Mouse (Mus musculus) embryo, embryonic 10 days (tissue): ENCODE data around the gene Mrrf.

ENCODE experiments used
- DNase-seq: peaks from one replicate; pipeline ENCODE4 v3.0.0-alpha.2; 2015; ENCODE audit warnings: low spot score

The Mrrf gene

DNA sequence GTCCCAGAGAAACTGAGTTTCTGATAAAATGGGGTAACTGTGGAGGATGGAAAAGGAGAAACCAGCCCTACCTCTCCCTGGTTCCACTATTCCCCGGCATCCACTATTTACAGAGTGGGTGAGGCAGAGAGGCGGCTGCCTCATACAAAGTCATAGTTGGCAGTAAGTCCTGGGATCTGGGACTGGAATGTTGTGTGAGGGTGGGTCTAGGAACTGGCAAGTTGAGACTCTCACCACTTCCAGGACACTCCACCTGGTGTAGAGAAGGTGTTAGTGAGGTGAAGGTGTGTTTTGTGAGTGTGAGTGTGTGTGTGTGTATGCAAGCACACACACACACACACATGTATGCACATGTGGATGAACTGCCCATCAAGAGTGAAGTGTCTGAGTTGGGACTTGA is 64.6 kb downstream of the Mrrf start:
- DNase-seq: no peak

DNA sequence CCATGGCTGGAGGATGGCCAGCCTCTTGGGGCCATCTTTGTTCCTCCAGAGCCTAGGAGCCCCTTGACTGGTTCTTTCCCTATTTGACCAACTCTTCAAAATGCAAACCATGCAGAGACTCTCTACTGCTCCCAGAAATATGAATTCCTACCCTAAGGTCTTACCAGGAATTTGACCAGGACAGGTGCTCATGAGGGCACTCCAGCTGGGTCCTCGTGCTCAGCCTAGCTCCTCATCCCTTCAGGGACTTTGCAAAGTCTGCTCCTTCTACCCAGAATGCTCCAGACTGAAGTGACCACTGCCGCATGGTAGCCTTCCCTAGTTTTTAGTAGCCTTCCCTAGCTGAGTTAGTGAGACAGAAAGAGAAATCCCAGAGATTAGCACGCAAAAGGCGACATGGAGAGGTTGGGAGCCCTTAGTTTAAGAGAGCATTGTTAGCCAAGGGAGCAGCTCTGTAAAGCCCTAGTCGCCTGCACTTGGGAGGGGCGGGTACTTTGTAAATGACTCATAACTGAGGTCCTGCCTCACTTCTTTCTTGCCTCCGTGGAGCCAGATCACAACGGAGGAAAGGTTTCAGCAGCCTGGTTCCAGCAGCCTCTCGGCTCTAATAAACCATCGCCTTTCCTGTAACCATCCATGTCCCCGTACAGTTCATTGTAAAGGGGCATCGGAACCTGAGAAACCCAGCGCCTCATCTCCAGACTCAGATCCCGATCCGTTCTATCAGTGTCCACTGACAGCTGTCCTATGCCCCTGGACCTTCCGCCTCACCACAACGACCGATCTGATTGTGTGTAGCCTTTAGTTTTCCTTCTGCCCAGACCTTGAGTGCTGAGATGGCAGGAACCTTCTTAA is 65.8 kb downstream of the Mrrf start:
- DNase-seq: no peak

DNA sequence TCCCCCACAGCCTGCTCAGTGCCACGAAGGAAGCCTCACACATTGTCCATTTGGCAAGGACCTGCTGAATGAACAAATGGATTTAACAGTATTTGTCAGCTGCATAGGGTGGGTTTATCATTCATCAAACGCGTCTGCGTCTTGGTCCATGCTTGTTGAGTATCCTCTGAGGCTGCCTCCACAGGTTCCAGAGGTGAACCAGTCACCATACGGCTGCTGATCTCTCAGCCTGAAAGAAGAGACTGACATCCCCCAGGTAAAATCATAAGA is 66.4 kb downstream of the Mrrf start:
- no peak for DNase-seq

DNA sequence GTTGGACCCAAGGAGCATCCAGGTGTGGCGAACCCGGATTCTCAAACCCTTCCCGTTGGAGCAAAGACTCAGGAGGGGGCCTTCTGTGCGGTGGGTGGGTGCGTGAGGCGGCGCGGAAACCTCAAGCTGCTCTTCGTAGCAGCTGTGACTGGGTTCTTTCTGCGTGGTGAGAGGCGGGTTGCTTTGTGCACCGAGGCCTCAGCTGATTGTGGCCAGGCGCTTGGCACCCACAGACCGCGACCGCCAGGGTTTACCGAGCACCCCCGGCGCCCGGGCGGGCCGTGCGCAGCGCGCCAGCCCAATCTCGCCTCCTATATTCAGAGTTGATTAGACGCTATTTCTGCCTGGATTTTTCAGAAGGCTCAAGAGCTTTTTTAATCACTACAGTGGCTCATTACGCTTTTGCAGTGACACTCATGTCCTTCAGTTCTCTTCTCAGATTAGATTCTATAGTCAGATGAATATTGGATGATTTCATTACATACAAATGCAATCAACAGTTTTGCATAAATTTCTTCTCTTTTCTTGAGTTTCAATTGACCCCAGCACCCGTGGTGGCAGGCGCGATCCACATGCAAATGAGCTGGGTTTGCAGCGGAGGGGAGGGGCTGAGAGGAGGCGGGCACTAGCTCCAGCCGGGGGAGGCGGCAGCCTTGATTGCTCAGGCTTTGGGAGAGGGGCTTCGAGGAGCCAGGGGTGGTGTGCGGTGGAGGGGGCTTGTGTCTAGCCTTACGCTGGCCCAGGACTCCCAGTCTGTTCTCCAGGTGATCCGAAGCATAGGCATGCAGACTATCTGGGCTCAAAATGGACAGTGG is 67.0 kb downstream of the Mrrf start:
- peak; percentile 58 for DNase-seq

DNA sequence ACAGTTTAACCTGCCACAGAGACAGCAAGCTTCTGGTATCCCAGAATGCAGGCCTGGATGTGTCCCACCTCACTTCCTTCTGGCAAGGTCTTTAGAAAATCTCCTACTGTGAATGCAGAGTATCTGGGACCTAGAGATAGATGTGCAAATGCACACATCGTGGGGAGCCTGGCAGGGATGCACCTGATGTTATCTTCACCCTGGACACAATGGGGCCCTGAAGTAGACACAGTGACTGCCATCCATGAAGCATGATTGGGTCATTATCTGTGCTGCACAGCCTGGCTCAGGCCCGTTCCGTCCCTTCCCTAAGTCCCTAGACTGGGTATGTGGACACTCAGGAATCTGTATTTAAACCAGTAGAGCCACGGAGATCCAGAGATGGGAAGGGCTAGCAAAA is 68.4 kb downstream of the Mrrf start:
- no peak for DNase-seq

DNA sequence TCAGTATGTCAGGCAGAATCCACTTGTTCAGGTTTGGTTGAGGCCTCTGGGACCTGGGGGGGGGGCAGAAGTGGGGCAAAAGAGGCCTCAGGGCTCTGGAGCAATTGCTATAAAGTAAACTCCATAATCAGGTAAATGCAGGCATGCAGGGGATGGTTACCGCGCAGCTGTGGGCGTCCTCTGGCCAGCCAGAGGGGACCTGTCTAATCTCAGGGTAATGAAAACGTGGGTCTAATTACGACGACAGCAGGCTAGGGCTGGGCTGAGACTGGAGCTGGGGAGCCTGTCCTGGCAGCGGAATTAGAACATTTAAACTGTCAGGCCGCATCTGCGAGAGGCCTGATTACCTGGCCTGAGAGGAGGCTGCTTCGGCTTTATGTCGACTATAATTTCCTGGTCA is 70.9 kb downstream of the Mrrf start:
- DNase-seq: no peak

DNA sequence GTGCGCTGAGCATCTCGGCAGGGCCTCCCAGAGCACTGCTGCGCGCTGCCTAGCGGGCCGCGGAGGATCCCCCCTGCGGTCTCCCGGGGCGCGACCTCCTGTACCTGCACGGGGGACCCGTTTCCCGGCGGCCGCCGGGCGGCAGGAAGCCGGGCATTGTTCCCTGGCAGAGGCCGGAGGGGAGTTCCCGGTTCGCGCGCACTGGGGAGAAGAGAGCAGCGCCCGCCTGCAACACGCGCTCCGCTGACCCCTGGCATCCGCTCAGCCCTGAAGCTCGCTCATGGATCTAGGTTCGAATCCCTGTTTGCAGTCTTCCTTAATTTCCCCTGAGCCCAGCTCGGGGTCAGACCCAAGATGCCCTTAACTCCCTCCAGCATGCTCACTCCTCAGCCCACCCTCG is 74.6 kb downstream of the Mrrf start:
- DNase-seq: peak; percentile 57

DNA sequence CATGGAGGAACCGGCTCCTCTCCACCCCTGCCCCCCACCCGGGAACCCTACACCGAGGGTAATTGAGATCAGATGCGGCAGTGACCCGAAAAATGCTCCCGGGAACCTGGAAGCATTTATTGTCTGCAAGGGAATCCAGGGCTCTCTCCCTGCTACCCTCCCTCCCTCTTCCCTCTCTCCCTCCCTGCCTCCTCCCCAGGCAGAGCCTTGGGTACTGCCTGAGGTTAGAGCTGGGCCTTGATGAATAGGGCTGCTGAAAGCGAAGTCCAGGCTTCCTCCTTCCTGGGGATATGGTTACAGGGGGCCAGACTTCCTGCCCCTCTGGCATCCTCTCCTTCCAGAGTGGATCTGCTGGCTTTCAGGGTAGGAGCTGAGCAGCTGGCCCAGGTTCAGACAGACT is 75.6 kb downstream of the Mrrf start:
- peak; percentile 71 for DNase-seq

DNA sequence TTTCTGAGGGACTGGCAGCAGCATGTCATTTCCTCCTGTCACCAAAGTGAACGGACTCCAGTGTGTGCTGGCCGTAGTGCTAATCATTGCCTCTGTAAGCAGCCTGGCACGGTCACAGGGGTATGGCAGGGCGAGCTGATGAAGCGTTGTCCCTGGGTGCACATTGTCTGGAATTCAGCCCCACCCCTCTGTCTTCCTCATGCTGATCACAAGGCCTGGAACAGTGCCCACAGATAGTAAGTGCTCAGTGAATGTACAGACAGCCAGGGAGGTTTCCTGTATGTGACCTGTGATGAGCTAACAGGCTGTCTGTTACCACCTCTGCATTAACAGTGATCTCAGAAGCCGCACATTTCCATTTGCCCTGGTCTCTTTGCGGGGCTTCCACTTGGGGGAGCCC is 76.9 kb downstream of the Mrrf start:
- DNase-seq: no peak

DNA sequence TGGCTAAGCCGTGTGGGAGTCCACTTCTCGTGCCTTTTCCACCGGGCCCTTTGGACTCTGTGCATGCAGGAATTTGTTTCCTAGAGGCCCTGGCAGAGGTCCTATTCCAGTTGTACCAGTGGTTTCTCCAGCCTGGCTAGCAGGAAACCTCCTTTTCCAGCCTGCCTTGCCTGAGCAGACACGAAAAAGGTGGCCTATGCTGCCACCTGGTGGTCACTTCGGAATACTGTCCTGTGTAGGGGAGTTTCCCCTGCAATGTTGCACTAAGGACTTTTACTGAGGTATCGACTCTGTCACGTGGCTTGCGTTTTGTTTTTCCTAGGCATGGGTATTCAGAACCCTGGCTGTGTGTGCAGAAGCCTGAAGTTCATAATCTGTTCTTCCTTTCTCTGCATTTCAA is 77.8 kb downstream of the Mrrf start:
- peak; percentile 94 for DNase-seq

DNA sequence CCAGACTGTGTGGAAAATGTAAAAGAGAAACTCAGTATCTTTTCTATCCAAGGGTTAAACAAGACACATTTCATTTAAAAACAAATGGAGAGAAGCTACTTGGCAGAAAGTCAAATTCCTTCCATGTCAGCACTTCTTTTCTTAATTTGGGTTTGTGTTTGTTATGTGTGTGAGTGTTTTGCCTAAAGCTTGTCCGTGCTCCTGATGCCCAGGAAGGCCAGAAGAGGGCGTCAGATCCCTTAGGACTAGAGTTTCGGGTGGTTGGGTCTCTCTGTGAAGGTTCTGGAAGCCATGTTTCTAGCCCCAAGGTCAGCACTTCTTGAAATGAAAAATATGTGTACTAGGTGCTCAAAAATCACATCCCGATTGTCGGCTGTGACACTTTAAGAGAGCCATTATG is 78.2 kb downstream of the Mrrf start:
- peak; percentile 59 for DNase-seq

DNA sequence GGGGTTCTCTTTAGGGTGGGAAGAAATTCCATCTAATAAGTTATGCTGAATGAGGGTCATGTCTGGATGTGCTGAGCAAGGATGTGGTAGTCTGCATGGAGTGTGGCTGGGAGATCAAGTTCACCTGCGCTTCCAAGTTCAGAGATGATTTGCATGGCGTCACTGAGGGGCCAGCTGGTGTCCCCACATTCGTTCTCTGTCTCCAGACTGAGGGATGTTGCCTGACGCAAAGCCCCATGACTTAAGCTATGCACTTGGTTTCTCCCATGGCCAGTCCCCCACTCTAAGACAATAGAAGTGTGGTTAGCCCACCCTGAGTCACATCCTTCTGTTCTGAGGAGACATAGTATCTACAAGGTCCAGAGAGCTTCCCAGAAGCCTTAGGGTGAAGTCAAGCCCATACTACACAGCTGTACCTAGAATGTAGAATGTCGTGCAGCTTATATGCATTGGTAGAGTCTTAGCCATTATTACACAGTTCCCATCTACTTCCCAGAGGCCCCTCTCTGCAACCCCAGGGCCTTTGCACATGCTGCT is 79.1 kb downstream of the Mrrf start:
- no peak for DNase-seq

DNA sequence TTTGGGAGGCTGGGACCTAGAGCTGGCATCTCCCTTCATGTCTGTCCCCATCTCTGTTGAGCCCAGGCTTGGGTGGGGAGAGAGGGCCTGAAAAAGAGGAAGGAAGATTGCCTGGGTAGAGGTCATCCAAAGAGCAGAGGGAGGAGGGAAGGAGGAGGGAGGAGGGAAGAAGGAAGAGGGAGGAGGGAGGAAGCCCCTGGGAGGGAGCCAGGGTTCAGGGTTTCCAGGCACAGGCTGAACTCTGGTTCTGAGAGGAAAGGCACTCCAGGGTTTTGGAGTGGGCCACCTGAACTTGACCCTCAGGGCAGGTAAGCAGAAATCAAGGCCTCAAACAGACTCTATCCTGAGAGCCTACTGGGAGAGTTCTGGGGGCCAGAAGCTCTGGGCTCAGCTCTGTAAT is 80.4 kb downstream of the Mrrf start:
- DNase-seq: no peak

DNA sequence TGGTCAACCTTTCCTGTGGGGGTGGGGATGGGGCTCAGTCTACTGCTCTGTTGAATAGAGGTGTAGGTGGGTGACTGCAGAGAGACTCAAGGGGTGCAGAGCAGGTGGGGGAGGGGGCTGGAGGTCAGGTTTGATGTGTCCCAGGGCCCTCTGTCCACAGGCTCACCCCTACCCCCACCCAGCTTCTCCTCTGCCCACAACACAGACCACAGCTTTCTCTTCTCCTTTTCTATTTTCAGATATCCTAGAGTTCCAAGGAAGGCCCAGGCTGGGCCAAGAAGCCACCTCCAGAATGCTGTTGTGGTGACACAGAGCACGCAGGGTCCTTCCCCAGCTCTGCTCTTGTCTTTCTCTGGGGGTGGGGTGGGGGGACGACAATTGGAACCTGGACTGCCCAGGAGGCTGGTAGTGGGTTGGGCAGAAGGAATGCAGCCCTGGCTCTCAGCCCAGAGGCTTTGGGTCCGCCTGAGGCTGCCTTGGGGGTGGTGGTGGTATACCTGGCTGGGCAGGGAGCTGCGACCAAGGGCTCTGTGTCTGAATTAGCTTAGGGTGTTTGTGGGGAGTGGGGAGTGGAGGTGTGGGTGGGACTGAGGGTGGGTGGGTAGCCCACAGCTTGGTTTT is 80.9 kb downstream of the Mrrf start:
- no peak for DNase-seq

DNA sequence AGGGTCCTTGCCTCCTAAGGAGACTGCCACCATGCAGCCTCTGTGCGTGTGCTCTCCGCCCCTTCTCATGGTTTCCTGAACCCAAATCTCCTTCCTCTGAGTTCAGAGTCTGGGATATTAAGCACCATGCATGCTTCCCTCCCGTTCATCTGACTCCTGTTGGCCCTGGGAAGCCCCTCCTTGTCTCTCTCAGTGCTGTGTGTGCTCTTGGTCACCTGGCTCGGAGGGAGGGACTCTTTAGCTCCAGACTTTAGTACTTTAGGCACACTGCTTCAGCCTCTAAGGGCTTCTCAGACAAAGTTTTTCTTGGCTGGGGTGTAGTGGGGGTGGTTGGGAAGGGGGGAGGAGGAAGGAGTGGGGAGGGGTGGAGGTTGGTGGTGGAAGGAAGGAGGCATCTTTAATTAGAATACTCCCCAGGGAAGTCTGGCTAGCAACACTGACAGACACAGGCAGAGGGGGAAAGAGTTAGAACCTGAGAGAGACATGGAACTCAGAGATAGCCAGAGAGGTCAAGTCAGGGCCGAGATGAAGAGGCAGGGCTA is 81.6 kb downstream of the Mrrf start:
- no peak for DNase-seq

DNA sequence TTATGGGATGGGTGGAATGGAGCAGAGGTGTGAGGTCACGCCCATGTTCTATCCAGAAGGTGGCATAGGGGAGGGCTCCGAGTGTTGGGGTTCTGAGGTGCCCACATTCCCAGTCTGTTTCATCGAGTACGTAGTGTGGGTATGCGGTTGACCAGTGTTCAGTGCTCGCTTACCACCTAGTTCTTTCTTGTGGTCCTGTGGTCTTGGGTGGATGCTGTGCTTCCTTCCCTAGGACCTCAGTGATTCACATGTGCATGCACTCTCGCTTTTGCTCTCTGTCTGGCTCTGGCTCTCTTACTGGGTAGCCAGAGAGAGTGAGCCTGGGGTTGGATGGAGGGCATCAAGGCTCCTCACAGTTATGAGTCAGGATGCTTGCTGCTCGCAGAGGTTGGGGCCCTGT is 83.9 kb downstream of the Mrrf start:
- DNase-seq: no peak

DNA sequence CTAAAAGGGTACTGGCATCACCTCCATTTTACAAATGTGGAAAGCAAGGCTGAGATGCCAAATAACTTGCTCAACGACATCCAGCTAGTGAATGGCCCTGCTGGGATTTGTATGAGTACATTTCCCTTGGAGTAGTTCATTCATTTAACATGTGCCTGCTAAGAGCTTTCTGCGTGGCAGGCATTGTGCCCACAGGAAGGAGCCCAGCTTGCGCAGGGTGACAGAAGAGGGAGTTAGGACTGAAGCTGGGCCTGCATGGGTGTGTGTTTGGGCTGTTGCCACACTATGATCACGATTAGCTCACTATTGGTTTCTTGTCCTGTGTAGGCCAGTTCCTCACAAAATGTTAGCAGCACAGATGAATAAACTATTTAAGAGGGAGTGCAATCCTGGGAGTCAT is 84.7 kb downstream of the Mrrf start:
- DNase-seq: no peak

DNA sequence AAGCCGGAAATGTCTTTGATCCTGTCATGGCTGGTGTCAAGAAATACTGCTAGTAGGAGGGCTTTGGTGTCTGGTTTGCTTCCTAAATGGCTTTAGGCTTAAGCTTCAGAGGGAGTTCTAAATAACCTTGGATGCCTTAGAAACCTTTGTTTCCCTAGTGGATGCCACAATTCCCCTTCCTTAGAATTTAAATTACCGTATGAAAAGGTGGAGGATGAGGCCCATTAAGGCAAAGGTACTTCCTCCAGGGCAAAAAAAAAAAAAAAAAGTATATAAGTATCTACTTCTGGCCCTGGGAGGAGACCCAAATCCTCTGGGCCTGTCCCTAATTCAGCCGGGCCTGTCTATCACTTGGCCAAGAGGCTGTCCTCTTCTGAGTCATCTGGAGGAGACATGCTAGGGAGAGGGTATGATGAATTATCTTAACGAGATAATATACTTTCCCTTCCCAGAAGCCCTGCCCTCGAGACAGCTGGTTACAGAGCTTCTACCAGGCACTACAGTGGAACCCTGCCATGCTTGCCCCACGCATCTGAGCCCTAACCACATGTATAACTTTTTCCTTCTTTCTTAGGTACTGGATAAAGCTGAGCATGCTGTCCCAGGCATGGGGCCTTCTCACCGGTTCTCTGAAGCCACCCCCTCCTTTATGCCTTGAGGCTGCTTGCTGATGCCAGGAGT is 86.1 kb downstream of the Mrrf start:
- no peak for DNase-seq

DNA sequence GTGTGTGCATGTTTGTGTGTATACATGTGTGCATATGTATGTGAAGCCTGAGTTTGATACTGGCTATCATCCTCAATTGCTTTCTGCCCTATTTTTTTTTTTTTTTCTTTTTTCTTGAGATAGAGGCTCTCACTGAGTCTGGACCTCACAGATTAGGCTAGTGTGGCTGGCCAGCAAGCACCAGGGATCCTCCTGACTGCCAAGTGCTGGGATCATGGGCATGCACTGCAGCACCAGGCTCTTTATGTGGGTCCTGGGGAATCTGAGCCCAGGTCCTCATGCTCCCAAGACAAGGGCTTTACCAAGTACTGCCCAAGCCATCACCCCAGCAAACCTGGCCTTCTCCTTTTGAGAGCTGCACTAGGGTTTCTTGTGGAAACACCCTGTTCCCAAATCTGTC is 87.2 kb downstream of the Mrrf start:
- DNase-seq: no peak

DNA sequence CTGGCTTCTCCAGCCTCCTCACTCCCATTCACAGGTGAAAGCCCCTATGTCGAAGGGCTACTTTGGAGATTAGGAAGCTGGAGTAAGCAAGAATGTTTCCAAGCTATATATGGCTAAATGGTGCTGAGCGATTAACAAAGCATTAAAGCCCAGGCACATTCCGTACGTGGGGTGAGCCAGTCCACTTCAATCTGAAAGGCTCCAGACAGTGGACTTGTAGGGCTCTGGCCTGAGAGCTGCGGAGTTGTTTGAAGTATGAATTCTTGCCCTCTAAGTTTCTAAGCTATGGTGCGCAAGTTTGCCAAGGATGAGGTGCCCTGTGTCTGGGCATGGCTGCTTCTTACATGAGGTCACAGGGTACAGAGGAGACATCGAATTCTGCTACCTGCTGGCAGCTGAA is 88.0 kb downstream of the Mrrf start:
- no peak for DNase-seq

DNA sequence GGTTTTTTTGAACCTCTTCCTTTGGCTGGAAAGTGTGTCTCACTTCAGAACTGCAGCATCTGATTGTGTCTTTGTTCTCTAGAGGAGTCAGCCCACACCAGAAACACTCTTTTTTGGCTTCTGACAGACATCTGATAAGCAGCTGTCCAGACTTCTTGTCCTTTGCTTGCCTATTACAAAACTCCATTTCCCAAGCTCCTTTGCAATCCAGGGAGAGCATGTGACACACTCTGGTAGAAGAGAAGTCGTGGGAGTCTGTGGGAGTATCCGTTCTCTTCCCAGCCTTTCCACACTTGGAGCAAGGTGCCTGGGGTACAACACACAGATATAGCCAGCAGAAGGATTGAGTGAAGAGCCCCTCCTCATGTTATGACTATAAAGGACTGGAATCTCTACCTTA is 88.4 kb downstream of the Mrrf start:
- no peak for DNase-seq

DNA sequence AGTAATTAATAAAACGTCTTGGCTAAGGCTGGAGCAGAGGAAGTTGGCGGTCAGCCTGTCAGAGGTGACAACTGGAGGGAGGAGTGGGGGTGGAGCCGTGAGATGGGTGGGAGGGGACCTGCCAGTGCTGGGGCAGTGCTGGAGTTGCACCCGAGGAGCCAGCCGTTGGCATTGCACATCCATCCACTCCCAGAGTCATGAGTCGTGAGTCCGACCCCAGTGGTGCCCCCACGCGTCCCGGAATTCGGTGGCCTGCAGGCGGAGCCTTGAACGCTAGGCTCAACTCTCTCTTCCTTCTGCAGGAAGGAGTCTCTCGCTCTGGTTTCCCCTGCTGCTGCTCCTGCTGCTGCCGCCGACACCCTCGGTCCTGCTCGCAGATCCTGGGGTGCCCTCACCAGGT is 94.2 kb downstream of the Mrrf start, which contains the start of gene Ptgs1:
TSS of gene Ptgs1 (plus strand) at position 61 of the 400 bp plus-strand sequence.
- peak; percentile 48 for DNase-seq
